Mouse (Mus musculus): ENCODE measurements around the gene Trim59. TPM values are rescaled to one million over a fixed set of nuclear protein-coding genes. Genes with fewer than 3 reads are reported as not detected.
"Not testable (repeated sequence)": the region's sequence is repeated elsewhere in the genome, so short reads cannot be mapped to it uniquely, and the experiment has no call there.

The Trim59 gene
- polyA plus RNA-seq, 1 experiment, result 9.3 TPM

GRCm38 (mm10) chr3:69041298-69041697 lies 3.3 kb downstream of the Trim59 start:
- H3K4me3 ChIP-seq (ENCODE audit: control insufficient read depth, insufficient read depth, low read length), result no peak overlapping the region
- no peak for TF ChIP-seq POLR2A (IDR thresholded peaks at IDR 0.05; ENCODE audit: control insufficient read depth, extremely low read depth, insufficient read depth, low read length, poor library complexity)
- TF ChIP-seq CTCF (IDR thresholded peaks at IDR 0.05; ENCODE audit: borderline replicate concordance, control insufficient read depth, extremely low read depth, insufficient read depth, low read length, poor library complexity), result no peak
- no peak overlapping the region for H3K27ac ChIP-seq (ENCODE audit: control insufficient read depth, insufficient read depth, low read length)
- whole genome bisulfite sequencing, result 22% methylated on average over 5 of the region's 5 CpGs
- DNase-seq, result no peak
- no peaks in the 10 kb centered on the region for H3K27me3 ChIP-seq (ENCODE audit: control insufficient read depth, insufficient read depth, low read length)
- peaks cover 6% of the 10 kb centered on the region for H3K4me1 ChIP-seq (replicated peaks; ENCODE audit: control insufficient read depth, insufficient read depth, low read length)
- H3K36me3 ChIP-seq (ENCODE audit: control insufficient read depth, insufficient read depth, low read length), result peaks cover 35% of the 10 kb centered on the region

GRCm38 (mm10) chr3:69040105-69040504 lies 4.5 kb downstream of the Trim59 start:
- no peak overlapping the region for H3K27ac ChIP-seq (ENCODE audit: control insufficient read depth, insufficient read depth, low read length)
- peaks cover 46% of the 10 kb centered on the region for H3K36me3 ChIP-seq (ENCODE audit: control insufficient read depth, insufficient read depth, low read length)
- WGBS, result 93% methylated on average over 2 of the region's 2 CpGs
- DNase-seq, result no peak
- peaks cover 2% of the 10 kb centered on the region; the same call in 1 of the 2 replicates for H3K4me1 ChIP-seq (replicated peaks; ENCODE audit: control insufficient read depth, insufficient read depth, low read length)
- no peak overlapping the region for H3K4me3 ChIP-seq (ENCODE audit: control insufficient read depth, insufficient read depth, low read length)
- H3K27me3 ChIP-seq (ENCODE audit: control insufficient read depth, insufficient read depth, low read length), result no peaks in the 10 kb centered on the region
- TF ChIP-seq POLR2A (IDR thresholded peaks at IDR 0.05; ENCODE audit: control insufficient read depth, extremely low read depth, insufficient read depth, low read length, poor library complexity) (no peak), CTCF (IDR thresholded peaks at IDR 0.05; ENCODE audit: borderline replicate concordance, control insufficient read depth, extremely low read depth, insufficient read depth, low read length, poor library complexity) (no peak)

- Histone ChIP-seq H3K36me3 (ENCODE audit: control insufficient read depth, insufficient read depth, low read length) (peaks cover 96% of the 10 kb centered on the region), H3K4me3 (ENCODE audit: control insufficient read depth, insufficient read depth, low read length) (no peak overlapping the region), H3K27ac (ENCODE audit: control insufficient read depth, insufficient read depth, low read length) (no peak overlapping the region), H3K4me1 (replicated peaks; ENCODE audit: control insufficient read depth, insufficient read depth, low read length) (no peaks in the 10 kb centered on the region), H3K27me3 (ENCODE audit: control insufficient read depth, insufficient read depth, low read length) (no peaks in the 10 kb centered on the region)
- TF ChIP-seq CTCF (IDR thresholded peaks at IDR 0.05; ENCODE audit: borderline replicate concordance, control insufficient read depth, extremely low read depth, insufficient read depth, low read length, poor library complexity) (no peak), POLR2A (IDR thresholded peaks at IDR 0.05; ENCODE audit: control insufficient read depth, extremely low read depth, insufficient read depth, low read length, poor library complexity) (no peak)
- 95% methylated on average over 1 of the region's 1 CpGs for WGBS
- DNase-seq, result no peak
Observed at GRCm38 (mm10) chr3:69026133-69026783, 18.3 kb downstream of the Trim59 start.

- Histone ChIP-seq H3K36me3 (ENCODE audit: control insufficient read depth, insufficient read depth, low read length) (peaks cover 99% of the 10 kb centered on the region), H3K4me1 (replicated peaks; ENCODE audit: control insufficient read depth, insufficient read depth, low read length) (no peaks in the 10 kb centered on the region), H3K27me3 (ENCODE audit: control insufficient read depth, insufficient read depth, low read length) (no peaks in the 10 kb centered on the region), H3K27ac (ENCODE audit: control insufficient read depth, insufficient read depth, low read length) (no peak overlapping the region), H3K4me3 (ENCODE audit: control insufficient read depth, insufficient read depth, low read length) (no peak overlapping the region)
- no peak for TF ChIP-seq CTCF (IDR thresholded peaks at IDR 0.05; ENCODE audit: borderline replicate concordance, control insufficient read depth, extremely low read depth, insufficient read depth, low read length, poor library complexity)
- no peak for TF ChIP-seq POLR2A (IDR thresholded peaks at IDR 0.05; ENCODE audit: control insufficient read depth, extremely low read depth, insufficient read depth, low read length, poor library complexity)
- no peak for DNase-seq
Observed at GRCm38 (mm10) chr3:69020764-69021163, 23.8 kb downstream of the Trim59 start.

- DNase-seq, result peak; percentile 49
- Histone ChIP-seq H3K4me1 (replicated peaks; ENCODE audit: control insufficient read depth, insufficient read depth, low read length) (no peaks in the 10 kb centered on the region), H3K27ac (ENCODE audit: control insufficient read depth, insufficient read depth, low read length) (no peak overlapping the region), H3K27me3 (ENCODE audit: control insufficient read depth, insufficient read depth, low read length) (no peaks in the 10 kb centered on the region), H3K4me3 (ENCODE audit: control insufficient read depth, insufficient read depth, low read length) (no peak overlapping the region), H3K36me3 (ENCODE audit: control insufficient read depth, insufficient read depth, low read length) (peaks cover 99% of the 10 kb centered on the region)
- no peak for TF ChIP-seq CTCF (IDR thresholded peaks at IDR 0.05; ENCODE audit: borderline replicate concordance, control insufficient read depth, extremely low read depth, insufficient read depth, low read length, poor library complexity)
- no peak for TF ChIP-seq POLR2A (IDR thresholded peaks at IDR 0.05; ENCODE audit: control insufficient read depth, extremely low read depth, insufficient read depth, low read length, poor library complexity)
- WGBS, result 98% methylated on average over 2 of the region's 2 CpGs
Observed at GRCm38 (mm10) chr3:69020285-69020684, 24.3 kb downstream of the Trim59 start.

GRCm38 (mm10) chr3:69018635-69019034 lies 25.9 kb downstream of the Trim59 start:
- 93% methylated on average over 2 of the region's 2 CpGs for WGBS
- not testable (repeated sequence) for H3K27me3 ChIP-seq (ENCODE audit: control insufficient read depth, insufficient read depth, low read length); H3K4me3 ChIP-seq (ENCODE audit: control insufficient read depth, insufficient read depth, low read length); H3K4me1 ChIP-seq (replicated peaks; ENCODE audit: control insufficient read depth, insufficient read depth, low read length); DNase-seq; H3K27ac ChIP-seq (ENCODE audit: control insufficient read depth, insufficient read depth, low read length)
- H3K36me3 ChIP-seq (ENCODE audit: control insufficient read depth, insufficient read depth, low read length), result peaks cover 99% of the 10 kb centered on the region

- TF ChIP-seq POLR2A (IDR thresholded peaks at IDR 0.05; ENCODE audit: control insufficient read depth, extremely low read depth, insufficient read depth, low read length, poor library complexity), result no peak
- TF ChIP-seq CTCF (IDR thresholded peaks at IDR 0.05; ENCODE audit: borderline replicate concordance, control insufficient read depth, extremely low read depth, insufficient read depth, low read length, poor library complexity), result no peak
- 73% methylated on average over 3 of the region's 3 CpGs for WGBS
- no peak for DNase-seq
- H3K27ac ChIP-seq (ENCODE audit: control insufficient read depth, insufficient read depth, low read length), result no peak overlapping the region
- peaks cover 98% of the 10 kb centered on the region for H3K36me3 ChIP-seq (ENCODE audit: control insufficient read depth, insufficient read depth, low read length)
- H3K27me3 ChIP-seq (ENCODE audit: control insufficient read depth, insufficient read depth, low read length), result no peaks in the 10 kb centered on the region
- no peak overlapping the region for H3K4me3 ChIP-seq (ENCODE audit: control insufficient read depth, insufficient read depth, low read length)
- no peaks in the 10 kb centered on the region for H3K4me1 ChIP-seq (replicated peaks; ENCODE audit: control insufficient read depth, insufficient read depth, low read length)
Observed at GRCm38 (mm10) chr3:69017181-69017580, 27.4 kb downstream of the Trim59 start.
